Mouse (Mus musculus) liver, adult 2 months (tissue): ENCODE data around the gene Kcnt1. TPM values are rescaled to one million over a fixed set of nuclear protein-coding genes. Genes with fewer than 3 reads are reported as not detected.

Source experiments
- DNase-seq: peaks from one replicate; pipeline ENCODE4 v3.0.0-alpha.2; 2011; ENCODE audit warnings: low read depth, low spot score; ENCODE audit errors: extremely low read depth
- H3K27ac ChIP-seq: fragments of 200-500 bp; replicated peaks from 2 replicates; pipeline ENCODE4 v1.5.1; 2012; ENCODE audit warnings: low read depth, mild to moderate bottlenecking, control low read depth, inconsistent platforms, low read length; ENCODE audit not compliant: insufficient read depth
- H3K27me3 ChIP-seq: fragments of 200-500 bp; 2 replicates; pipeline ENCODE4 v1.6.1; 2012; ENCODE audit warnings: mild to moderate bottlenecking, moderate library complexity, low read length, inconsistent platforms; ENCODE audit not compliant: control insufficient read depth, insufficient read depth
- H3K36me3 ChIP-seq: fragments of 200-500 bp; 2 replicates; pipeline ENCODE4 v1.6.1; 2012; ENCODE audit warnings: low read length, inconsistent platforms; ENCODE audit not compliant: control insufficient read depth, insufficient read depth
- H3K4me1 ChIP-seq: fragments of 200-500 bp; 2 replicates; pipeline ENCODE4 v1.6.1; 2011; ENCODE audit warnings: low read length; ENCODE audit not compliant: control insufficient read depth, insufficient read depth
- H3K4me3 ChIP-seq: fragments of 200-500 bp; 2 replicates; pipeline ENCODE4 v1.5.1; 2011; ENCODE audit warnings: low read depth, mild to moderate bottlenecking, control low read depth, low read length, moderate library complexity; ENCODE audit not compliant: insufficient read depth
- H3K79me2 ChIP-seq: fragments of 200-500 bp; 2 replicates; pipeline ENCODE4 v1.6.1; 2012; ENCODE audit warnings: inconsistent platforms, mild to moderate bottlenecking, low read length, moderate library complexity; ENCODE audit not compliant: control insufficient read depth, insufficient read depth
- H3K9ac ChIP-seq: fragments of 200-500 bp; 2 replicates; pipeline ENCODE4 v1.6.1; 2012; ENCODE audit warnings: low read depth, mild to moderate bottlenecking, control low read depth, inconsistent platforms, low read length
- CTCF ChIP-seq: fragments of 200-500 bp; IDR thresholded peaks from 2 replicates; pipeline ENCODE4 v1.5.1; 2011; ENCODE audit warnings: low read depth, low read length, control low read depth
- POLR2A ChIP-seq: fragments of 200-500 bp; IDR thresholded peaks from 2 replicates; pipeline ENCODE4 v1.6.1; 2011; ENCODE audit warnings: low read length, control low read depth; ENCODE audit not compliant: insufficient read depth; ENCODE audit errors: extremely low read depth
- WGBS: fragments of 180-500 bp; shearing (Covaris S2); methylation state at CpG from one replicate; pipeline ENCODE4 v1.1.7; 2018; 5-methylcytosine and 5-hydroxymethylcytosine counted together
- polyA plus RNA-seq: library from polyadenylated mRNA; depleted of rRNA; stranded (reverse); fragments of >200 nt; gene quantifications from 2 replicates; pipeline ENCODE4 v1.2.3, GENCODE M21; 2012
- total RNA-seq: library from RNA; depleted of rRNA; stranded (reverse); fragments of >200 nt; gene quantifications from 2 replicates; pipeline ENCODE4 v1.2.3, GENCODE M21; 2014

Gene Kcnt1
- total and polyA plus RNA-seq, 2 experiments: under 0.01 to 0.11 TPM

GRCm38 (mm10) chr2:25850330-25850729 lies 13.2 kb upstream of the Kcnt1 start:
- no peaks in the 10 kb centered on the region for H3K27me3 ChIP-seq
- 22% methylated on average over 4 of the region's 4 CpGs for WGBS
- TF ChIP-seq CTCF: peak; percentile 80
- TF ChIP-seq POLR2A: no peak
- H3K27ac ChIP-seq: no peak overlapping the region
- H3K4me1 ChIP-seq: no peaks in the 10 kb centered on the region
- no peaks in the 10 kb centered on the region for H3K79me2 ChIP-seq
- no peak overlapping the region for H3K4me3 ChIP-seq
- H3K36me3 ChIP-seq: no peaks in the 10 kb centered on the region
- no peak for DNase-seq
- no peak overlapping the region for H3K9ac ChIP-seq

GRCm38 (mm10) chr2:25852626-25853025 lies 10.9 kb upstream of the Kcnt1 start:
- DNase-seq: no peak
- H3K79me2 ChIP-seq: no peaks in the 10 kb centered on the region
- no peaks in the 10 kb centered on the region for H3K27me3 ChIP-seq
- WGBS: 71% methylated on average over 3 of the region's 3 CpGs
- H3K36me3 ChIP-seq: no peaks in the 10 kb centered on the region
- no peaks in the 10 kb centered on the region for H3K4me1 ChIP-seq
- H3K27ac ChIP-seq: no peak overlapping the region
- no peak for TF ChIP-seq CTCF
- TF ChIP-seq POLR2A: no peak
- H3K9ac ChIP-seq: no peak overlapping the region
- no peak overlapping the region for H3K4me3 ChIP-seq

GRCm38 (mm10) chr2:25853998-25854397 lies 9.5 kb upstream of the Kcnt1 start:
- no peaks in the 10 kb centered on the region for H3K36me3 ChIP-seq
- no peaks in the 10 kb centered on the region for H3K79me2 ChIP-seq
- H3K4me1 ChIP-seq: no peaks in the 10 kb centered on the region
- H3K4me3 ChIP-seq: no peak overlapping the region
- no peak for TF ChIP-seq POLR2A
- no peak for TF ChIP-seq CTCF
- H3K27me3 ChIP-seq: no peaks in the 10 kb centered on the region
- WGBS: 69% methylated on average over 5 of the region's 5 CpGs
- H3K27ac ChIP-seq: no peak overlapping the region
- DNase-seq: no peak
- no peak overlapping the region for H3K9ac ChIP-seq

GRCm38 (mm10) chr2:25859891-25860290 lies 3.6 kb upstream of the Kcnt1 start:
- Histone ChIP-seq H3K9ac (no peak overlapping the region), H3K4me3 (no peak overlapping the region), H3K36me3 (no peaks in the 10 kb centered on the region), H3K27ac (no peak overlapping the region), H3K27me3 (peaks cover 9% of the 10 kb centered on the region; the same call in 1 of the 2 replicates), H3K4me1 (no peaks in the 10 kb centered on the region), H3K79me2 (no peaks in the 10 kb centered on the region)
- WGBS: 81% methylated on average over 3 of the region's 3 CpGs
- DNase-seq: no peak
- no peak for TF ChIP-seq POLR2A
- TF ChIP-seq CTCF: no peak

- DNase-seq: no peak
- H3K9ac ChIP-seq: no peak overlapping the region
- no peaks in the 10 kb centered on the region for H3K36me3 ChIP-seq
- no peaks in the 10 kb centered on the region for H3K79me2 ChIP-seq
- 86% methylated on average over 2 of the region's 2 CpGs for WGBS
- H3K27ac ChIP-seq: no peak overlapping the region
- H3K4me1 ChIP-seq: no peaks in the 10 kb centered on the region
- TF ChIP-seq POLR2A (no peak), CTCF (no peak)
- H3K27me3 ChIP-seq: peaks cover 9% of the 10 kb centered on the region; the same call in 1 of the 2 replicates
- H3K4me3 ChIP-seq: no peak overlapping the region
Observed at GRCm38 (mm10) chr2:25862038-25862437, 1.5 kb upstream of the Kcnt1 start.

- TF ChIP-seq CTCF: no peak
- TF ChIP-seq POLR2A: no peak
- H3K79me2 ChIP-seq: no peaks in the 10 kb centered on the region
- no peak overlapping the region for H3K4me3 ChIP-seq
- no peak overlapping the region for H3K27ac ChIP-seq
- H3K4me1 ChIP-seq: no peaks in the 10 kb centered on the region
- H3K27me3 ChIP-seq: peaks cover 9% of the 10 kb centered on the region; the same call in 1 of the 2 replicates
- no peak for DNase-seq
- WGBS: 62% methylated on average over 5 of the region's 5 CpGs
- no peaks in the 10 kb centered on the region for H3K36me3 ChIP-seq
- H3K9ac ChIP-seq: no peak overlapping the region
Observed at GRCm38 (mm10) chr2:25862696-25863270, 751 bp upstream of the Kcnt1 start.
